Mouse (Mus musculus): ENCODE data around the gene Bend4. TPM values are rescaled to one million over a fixed set of nuclear protein-coding genes. Genes with fewer than 3 reads are reported as not detected.

Gene Bend4
- polyA plus RNA-seq (2012; rRNA removed) = 1.7 and 1.9 TPM in 2 replicates

- DNase-seq (ENCODE audit: low spot score) = peak; percentile 46
Observed at GRCm38 (mm10) chr5:67427443-67428360, at the start of gene Bend4. Gene Bend4, minus strand, starts transcription at chr5:67428310.

- DNase-seq (ENCODE audit: low spot score) = no peak
Observed at GRCm38 (mm10) chr5:67473723-67474122, 45.6 kb upstream of the Bend4 start.

GRCm38 (mm10) chr5:67473094-67473493 is 45.0 kb upstream of the Bend4 start:
- DNase-seq (ENCODE audit: low spot score) = no peak

- no peak for DNase-seq (ENCODE audit: low spot score)
Observed at GRCm38 (mm10) chr5:67466866-67467530, 38.9 kb upstream of the Bend4 start.

GRCm38 (mm10) chr5:67464899-67465298 is 36.8 kb upstream of the Bend4 start:
- no peak for DNase-seq (ENCODE audit: low spot score)

- no peak for DNase-seq (ENCODE audit: low spot score)
Observed at GRCm38 (mm10) chr5:67463636-67464035, 35.5 kb upstream of the Bend4 start.

- no peak for DNase-seq (ENCODE audit: low spot score)
Observed at GRCm38 (mm10) chr5:67462331-67462730, 34.2 kb upstream of the Bend4 start.

- no peak for DNase-seq (ENCODE audit: low spot score)
Observed at GRCm38 (mm10) chr5:67456841-67457240, 28.7 kb upstream of the Bend4 start.

- no peak for DNase-seq (ENCODE audit: low spot score)
Observed at GRCm38 (mm10) chr5:67454282-67454681, 26.2 kb upstream of the Bend4 start.

GRCm38 (mm10) chr5:67449957-67450630 is 22.0 kb upstream of the Bend4 start:
- no peak for DNase-seq (ENCODE audit: low spot score)

GRCm38 (mm10) chr5:67446526-67446925 is 18.4 kb upstream of the Bend4 start:
- no peak for DNase-seq (ENCODE audit: low spot score)

GRCm38 (mm10) chr5:67444217-67445050 is 16.3 kb upstream of the Bend4 start:
- DNase-seq (ENCODE audit: low spot score) = no peak

GRCm38 (mm10) chr5:67442813-67443450 is 14.8 kb upstream of the Bend4 start:
- DNase-seq (ENCODE audit: low spot score) = no peak

GRCm38 (mm10) chr5:67440563-67440962 is 12.5 kb upstream of the Bend4 start:
- DNase-seq (ENCODE audit: low spot score) = no peak

- no peak for DNase-seq (ENCODE audit: low spot score)
Observed at GRCm38 (mm10) chr5:67437403-67437802, 9.3 kb upstream of the Bend4 start.

- DNase-seq (ENCODE audit: low spot score) = no peak
Observed at GRCm38 (mm10) chr5:67426478-67427442, 1.4 kb downstream of the Bend4 start.

GRCm38 (mm10) chr5:67426011-67426410 is 2.1 kb downstream of the Bend4 start:
- DNase-seq (ENCODE audit: low spot score) = no peak

- no peak for DNase-seq (ENCODE audit: low spot score)
Observed at GRCm38 (mm10) chr5:67424636-67425035, 3.5 kb downstream of the Bend4 start.

- DNase-seq (ENCODE audit: low spot score) = no peak
Observed at GRCm38 (mm10) chr5:67423963-67424362, 4.1 kb downstream of the Bend4 start.

- DNase-seq (ENCODE audit: low spot score) = no peak
Observed at GRCm38 (mm10) chr5:67423326-67423725, 4.8 kb downstream of the Bend4 start.
